Comparison of ENCODE assay signal across 8 mouse cellular contexts in the genomic region with DNA sequence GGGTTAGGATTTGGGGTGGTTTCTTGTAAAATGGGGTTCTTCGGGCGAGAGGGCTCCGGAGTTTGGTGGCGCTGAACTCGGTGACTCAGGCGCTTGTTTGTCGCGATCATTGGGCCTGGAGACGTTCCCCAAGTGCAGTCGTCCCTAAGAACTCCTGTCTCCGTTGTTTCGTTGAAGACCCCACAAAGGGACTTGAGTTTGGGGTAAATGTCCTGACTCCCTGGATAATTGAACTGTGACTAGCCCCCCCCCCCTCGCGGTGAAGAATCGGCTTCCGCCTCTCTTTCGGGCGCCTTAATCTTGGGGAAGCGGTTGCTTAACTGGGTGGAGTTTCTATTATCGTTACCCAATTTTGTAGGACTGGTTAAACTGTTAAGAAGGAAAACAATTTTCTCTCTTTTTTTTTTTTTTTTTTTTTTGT. TPM values are rescaled to one million over a fixed set of nuclear protein-coding genes. Genes with fewer than 3 reads are reported as not detected.
DNase-seq lines count a peak whose midpoint lies in the region; ATAC-seq and TF ChIP-seq lines count a peak whose summit lies in the region.

No protein-coding gene starts in this region.

- TF ChIP-seq CTCF in layer of hippocampus, adult 2 months (conservative IDR thresholded peaks at IDR 0.05), result no peak
- TF ChIP-seq CTCF in midbrain, postnatal 0 days (IDR thresholded peaks at IDR 0.05), result no peak

- peaks cover 24% of the 10 kb centered on the region for H3K36me3 ChIP-seq in forebrain, embryonic 14.5 days (ENCODE audit: control insufficient read depth, insufficient read depth, low read length)
- peaks cover 21% of the 10 kb centered on the region for H3K36me3 ChIP-seq in limb, embryonic 15.5 days
- H3K36me3 ChIP-seq in midbrain, postnatal 0 days (ENCODE audit: insufficient read depth, low read length), result peaks cover 1% of the 10 kb centered on the region; the same call in 1 of the 2 replicates

- under 1% methylated on average over 20 of the region's 20 CpGs for WGBS in forebrain, embryonic 14.5 days
- under 1% methylated on average over 20 of the region's 20 CpGs for WGBS in limb, embryonic 15.5 days
- under 1% methylated on average over 20 of the region's 20 CpGs for WGBS in midbrain, postnatal 0 days

- peak overlapping the region; percentile 97 for H3K4me3 ChIP-seq in layer of hippocampus, adult 2 months
- H3K4me3 ChIP-seq in forebrain, embryonic 14.5 days (ENCODE audit: low read depth, low read length), result peak overlapping the region; percentile 77
- H3K4me3 ChIP-seq in limb, embryonic 15.5 days, result peak overlapping the region; percentile 85
- peak overlapping the region; percentile 81 for H3K4me3 ChIP-seq in midbrain, postnatal 0 days (ENCODE audit: low read depth, low read length)

- no peak for DNase-seq in layer of hippocampus, adult 2 months (ENCODE audit: low spot score in 2 of 2)
- DNase-seq in layer of hippocampus, adult 18-20 months (ENCODE audit: low spot score in 2 of 2), result no peak
- DNase-seq in adipocyte (ENCODE audit: low spot score), result peak; percentile 75
- DNase-seq in forebrain, embryonic 14.5 days (ENCODE audit: low spot score), result peak; percentile 46
- no peak for DNase-seq in midbrain, postnatal 0 days (ENCODE audit: low spot score)
- no peak for DNase-seq in adrenal gland, postnatal 4 days (ENCODE audit: low spot score in 2 of 2)
- DNase-seq in natural killer cell, adult 2 months (ENCODE audit: low spot score in 2 of 2), result no peak

- no peak for ATAC-seq in forebrain, embryonic 14.5 days
- no peak for ATAC-seq in limb, embryonic 15.5 days (ENCODE audit: insufficient number of reproducible peaks, low FRiP score, low TSS enrichment, low read depth)
- ATAC-seq in midbrain, postnatal 0 days (ENCODE audit: low FRiP score), result peak; percentile 39

- peaks cover 24% of the 10 kb centered on the region for H3K4me1 ChIP-seq in forebrain, embryonic 14.5 days (ENCODE audit: control insufficient read depth, insufficient read depth, low read length)
- H3K4me1 ChIP-seq in limb, embryonic 15.5 days, result peaks cover 27% of the 10 kb centered on the region; the same call in 1 of the 2 replicates
- peaks cover 14% of the 10 kb centered on the region for H3K4me1 ChIP-seq in midbrain, postnatal 0 days (ENCODE audit: insufficient read depth, low read length)

- H3K4me2 ChIP-seq in forebrain, embryonic 14.5 days (ENCODE audit: low read length), result peak overlapping the region; percentile 85
- H3K4me2 ChIP-seq in limb, embryonic 15.5 days, result no peak overlapping the region
- H3K4me2 ChIP-seq in midbrain, postnatal 0 days (ENCODE audit: low read depth, low read length, poor library complexity, severe bottlenecking), result peak overlapping the region; percentile 88

- no peaks in the 10 kb centered on the region for H3K27me3 ChIP-seq in forebrain, embryonic 14.5 days (replicated peaks; ENCODE audit: control insufficient read depth, insufficient read depth, low read length)
- H3K27me3 ChIP-seq in limb, embryonic 15.5 days, result no peaks in the 10 kb centered on the region
- H3K27me3 ChIP-seq in midbrain, postnatal 0 days (ENCODE audit: insufficient read depth, low read length), result no peaks in the 10 kb centered on the region

- H3K9me3 ChIP-seq in forebrain, embryonic 14.5 days (replicated peaks; ENCODE audit: control insufficient read depth, low read length), result no peaks in the 10 kb centered on the region
- no peaks in the 10 kb centered on the region for H3K9me3 ChIP-seq in limb, embryonic 15.5 days
- no peaks in the 10 kb centered on the region for H3K9me3 ChIP-seq in midbrain, postnatal 0 days (ENCODE audit: low read length)

- peak overlapping the region; percentile 97 for H3K9ac ChIP-seq in forebrain, embryonic 14.5 days (ENCODE audit: low read length)
- peak overlapping the region; percentile 97 for H3K9ac ChIP-seq in limb, embryonic 15.5 days
- peak overlapping the region; percentile 97 for H3K9ac ChIP-seq in midbrain, postnatal 0 days (replicated peaks; ENCODE audit: low read length, poor library complexity, severe bottlenecking)

- H3K27ac ChIP-seq in layer of hippocampus, adult 2 months, result peak overlapping the region; percentile 96
- H3K27ac ChIP-seq in forebrain, embryonic 14.5 days (ENCODE audit: low read depth, low read length), result peak overlapping the region; percentile 81
- peak overlapping the region; percentile 93 for H3K27ac ChIP-seq in limb, embryonic 15.5 days
- H3K27ac ChIP-seq in midbrain, postnatal 0 days (ENCODE audit: low read depth, low read length), result peak overlapping the region; percentile 95

RNA-seq across cellular contexts. Expression of gene Zfp207, which starts 0.6 kb away (rescaled TPM):
- total RNA-seq in layer of hippocampus, adult 2 months (2021), result 100 to 1,000 TPM; 151 to 152 TPM
- 100 to 1,000 TPM; 133 to 146 TPM for total RNA-seq in layer of hippocampus, adult 18-20 months (2021)
- polyA plus RNA-seq in forebrain, embryonic 14.5 days (2014; fragmentation: Nextera tagmentation; extraction: Ambion mirVana), result 302 and 305 TPM in 2 replicates
- polyA plus RNA-seq in limb, embryonic 15.5 days (2015; fragmentation: Nextera tagmentation; extraction: Ambion mirVana), result 193 and 196 TPM in 2 replicates
- 243 and 245 TPM in 2 replicates for total RNA-seq in midbrain, postnatal 0 days (2014; rRNA removed)
- 131 and 147 TPM in 2 replicates for polyA plus RNA-seq in midbrain, postnatal 0 days (2015; fragmentation: Nextera tagmentation; extraction: Ambion mirVana)
- total RNA-seq in adrenal gland, postnatal 4 days (2021), result 100 to 1,000 TPM; 192 to 194 TPM

RNA-seq across cellular contexts. Expression of gene 5730455P16Rik, which starts 5.8 kb away (rescaled TPM):
- total RNA-seq in layer of hippocampus, adult 2 months (2021), result 10 to 100 TPM; 51.3 to 53.0 TPM
- total RNA-seq in layer of hippocampus, adult 18-20 months (2021), result 10 to 100 TPM; 50.8 to 54.1 TPM
- 28.9 and 29.5 TPM in 2 replicates for polyA plus RNA-seq in forebrain, embryonic 14.5 days (2014; fragmentation: Nextera tagmentation; extraction: Ambion mirVana)
- polyA plus RNA-seq in limb, embryonic 15.5 days (2015; fragmentation: Nextera tagmentation; extraction: Ambion mirVana), result 21.2 and 21.6 TPM in 2 replicates
- 25.2 and 32.4 TPM in 2 replicates for total RNA-seq in midbrain, postnatal 0 days (2014; rRNA removed)
- polyA plus RNA-seq in midbrain, postnatal 0 days (2015; fragmentation: Nextera tagmentation; extraction: Ambion mirVana), result 37.4 and 50.6 TPM in 2 replicates
- 10 to 100 TPM; 23.5 to 25.2 TPM for total RNA-seq in adrenal gland, postnatal 4 days (2021)

RNA-seq across cellular contexts. Expression of gene Psmd11, which starts 44.8 kb away (rescaled TPM):
- total RNA-seq in layer of hippocampus, adult 2 months (2021), result 100 to 1,000 TPM in 1 of 2 experiments, 10 to 100 TPM in 1; 93.8 to 101 TPM
- 100 to 1,000 TPM in 1 of 2 experiments, 10 to 100 TPM in 1; 98.8 to 106 TPM for total RNA-seq in layer of hippocampus, adult 18-20 months (2021)
- polyA plus RNA-seq in forebrain, embryonic 14.5 days (2014; fragmentation: Nextera tagmentation; extraction: Ambion mirVana), result 327 and 340 TPM in 2 replicates
- 292 and 301 TPM in 2 replicates for polyA plus RNA-seq in limb, embryonic 15.5 days (2015; fragmentation: Nextera tagmentation; extraction: Ambion mirVana)
- 24.6 and 44.5 TPM in 2 replicates for total RNA-seq in midbrain, postnatal 0 days (2014; rRNA removed)
- 259 and 278 TPM in 2 replicates for polyA plus RNA-seq in midbrain, postnatal 0 days (2015; fragmentation: Nextera tagmentation; extraction: Ambion mirVana)
- total RNA-seq in adrenal gland, postnatal 4 days (2021), result 100 to 1,000 TPM; 116 to 131 TPM

Comparison
In these comparisons a context has a peak if more than half of its experiments do, and no peak if none do; other contexts are left out.
1. DNase-seq: peak in adipocyte (single experiment) and forebrain, embryonic 14.5 days (single experiment); none in layer of hippocampus, adult 2 months (0 of 2), layer of hippocampus, adult 18-20 months (0 of 2), midbrain, postnatal 0 days (single experiment), adrenal gland, postnatal 4 days (0 of 2) and natural killer cell, adult 2 months (0 of 2).
2. Peak in every context shown above with its lines, with median percentiles within 50 percentile points of each other: H3K27ac ChIP-seq, H3K4me3 ChIP-seq and H3K9ac ChIP-seq.